Mouse (Mus musculus) c-Kit-negative CD71-positive TER-119-positive erythroid progenitor cells, embryonic 14.5 days (primary cell): ENCODE measurements around the gene Nupl1.

Experiments used
- DNase-seq: peaks from one replicate; pipeline ENCODE4 v3.0.0-alpha.2; 2013; ENCODE audit warnings: low read depth, low spot score

Gene Nupl1

GRCm38 (mm10) chr14:60251281-60252003, at the start of gene Nupl1, which contains the start of gene Gm49336:
Gene Nupl1 (minus strand): TSS chr14:60251431.
Gene Gm49336 (minus strand): TSS chr14:60251507.
- peak; percentile 96 for DNase-seq

GRCm38 (mm10) chr14:60301024-60301423, 49.8 kb upstream of the Nupl1 start:
- DNase-seq, result no peak

- DNase-seq, result no peak
Measured at GRCm38 (mm10) chr14:60300224-60300991, 49.2 kb upstream of the Nupl1 start.

- no peak for DNase-seq
Measured at GRCm38 (mm10) chr14:60295531-60295930, 44.3 kb upstream of the Nupl1 start.

GRCm38 (mm10) chr14:60290363-60290762, 39.1 kb upstream of the Nupl1 start:
- DNase-seq, result no peak

- DNase-seq, result no peak
Measured at GRCm38 (mm10) chr14:60286194-60286863, 35.1 kb upstream of the Nupl1 start.

GRCm38 (mm10) chr14:60275301-60276276, 24.4 kb upstream of the Nupl1 start:
- DNase-seq, result no peak

- no peak for DNase-seq
Measured at GRCm38 (mm10) chr14:60273346-60273745, 22.1 kb upstream of the Nupl1 start.

GRCm38 (mm10) chr14:60269333-60269732, 18.1 kb upstream of the Nupl1 start:
- no peak for DNase-seq

GRCm38 (mm10) chr14:60264990-60265876, 14.0 kb upstream of the Nupl1 start, which contains the start of gene Mtmr6:
Gene Mtmr6 (plus strand): TSS chr14:60265228.
- peak; percentile 98 for DNase-seq

GRCm38 (mm10) chr14:60262316-60262715, 11.1 kb upstream of the Nupl1 start:
- DNase-seq, result no peak

- no peak for DNase-seq
Measured at GRCm38 (mm10) chr14:60257851-60258250, 6.6 kb upstream of the Nupl1 start.

- no peak for DNase-seq
Measured at GRCm38 (mm10) chr14:60257101-60257500, 5.9 kb upstream of the Nupl1 start.

GRCm38 (mm10) chr14:60256356-60256755, 5.1 kb upstream of the Nupl1 start:
- DNase-seq, result no peak

- DNase-seq, result no peak
Measured at GRCm38 (mm10) chr14:60254774-60255173, 3.5 kb upstream of the Nupl1 start.

GRCm38 (mm10) chr14:60253466-60253865, 2.2 kb upstream of the Nupl1 start:
- DNase-seq, result no peak

GRCm38 (mm10) chr14:60252004-60253000, 1.1 kb upstream of the Nupl1 start:
- DNase-seq, result no peak

GRCm38 (mm10) chr14:60250879-60251278, 352 bp downstream of the Nupl1 start:
- peak; percentile 26 for DNase-seq

- no peak for DNase-seq
Measured at GRCm38 (mm10) chr14:60250366-60250765, 865 bp downstream of the Nupl1 start.
